Mouse (Mus musculus): ENCODE data around the gene Kcnj8.
"Not testable (repeated sequence)": the region's sequence is repeated elsewhere in the genome, so short reads cannot be mapped to it uniquely, and the experiment has no call there.

Gene Kcnj8

GRCm38 (mm10) chr6:142550871-142551270, 20.5 kb downstream of the Kcnj8 start:
- DNase-seq (ENCODE audit: extremely low spot score) = no peak

- DNase-seq (ENCODE audit: extremely low spot score) = no peak
Observed at GRCm38 (mm10) chr6:142548377-142548776, 23.0 kb downstream of the Kcnj8 start.

GRCm38 (mm10) chr6:142545132-142545531, 26.3 kb downstream of the Kcnj8 start:
- DNase-seq (ENCODE audit: extremely low spot score) = no peak

GRCm38 (mm10) chr6:142543648-142544047, 27.8 kb downstream of the Kcnj8 start:
- DNase-seq (ENCODE audit: extremely low spot score) = no peak

GRCm38 (mm10) chr6:142542800-142543175, 28.6 kb downstream of the Kcnj8 start:
- DNase-seq (ENCODE audit: extremely low spot score) = no peak

- DNase-seq (ENCODE audit: extremely low spot score) = no peak
Observed at GRCm38 (mm10) chr6:142542082-142542799, 29.2 kb downstream of the Kcnj8 start.

- no peak for DNase-seq (ENCODE audit: extremely low spot score)
Observed at GRCm38 (mm10) chr6:142540561-142541160, 30.8 kb downstream of the Kcnj8 start.

GRCm38 (mm10) chr6:142540131-142540530, 31.3 kb downstream of the Kcnj8 start:
- no peak for DNase-seq (ENCODE audit: extremely low spot score)

GRCm38 (mm10) chr6:142538503-142538902, 32.9 kb downstream of the Kcnj8 start:
- no peak for DNase-seq (ENCODE audit: extremely low spot score)

GRCm38 (mm10) chr6:142533412-142533811, 38.0 kb downstream of the Kcnj8 start:
- DNase-seq (ENCODE audit: extremely low spot score) = no peak

- no peak for DNase-seq (ENCODE audit: extremely low spot score)
Observed at GRCm38 (mm10) chr6:142532686-142533085, 38.7 kb downstream of the Kcnj8 start.

- DNase-seq (ENCODE audit: extremely low spot score) = no peak
Observed at GRCm38 (mm10) chr6:142532141-142532540, 39.3 kb downstream of the Kcnj8 start.

- DNase-seq (ENCODE audit: extremely low spot score) = no peak
Observed at GRCm38 (mm10) chr6:142530378-142530777, 41.0 kb downstream of the Kcnj8 start.

- DNase-seq (ENCODE audit: extremely low spot score) = no peak
Observed at GRCm38 (mm10) chr6:142529680-142530079, 41.7 kb downstream of the Kcnj8 start.

- DNase-seq (ENCODE audit: extremely low spot score) = no peak
Observed at GRCm38 (mm10) chr6:142527931-142528562, 43.4 kb downstream of the Kcnj8 start.

GRCm38 (mm10) chr6:142524635-142525308, 46.6 kb downstream of the Kcnj8 start:
- DNase-seq (ENCODE audit: extremely low spot score) = peak; percentile 63

- no peak for DNase-seq (ENCODE audit: extremely low spot score)
Observed at GRCm38 (mm10) chr6:142521591-142522110, 49.8 kb downstream of the Kcnj8 start.

GRCm38 (mm10) chr6:142519110-142519509, 52.3 kb downstream of the Kcnj8 start:
- peak; percentile 60 for DNase-seq (ENCODE audit: extremely low spot score)

GRCm38 (mm10) chr6:142515379-142515778, 56.0 kb downstream of the Kcnj8 start:
- DNase-seq (ENCODE audit: extremely low spot score) = not testable (repeated sequence)

GRCm38 (mm10) chr6:142514912-142515311, 56.5 kb downstream of the Kcnj8 start:
- peak; percentile 35 for DNase-seq (ENCODE audit: extremely low spot score)
